Mouse (Mus musculus): ENCODE results near the gene Gimap4.

GRCm38 (mm10) chr6:48677492-48678345 lies 6.6 kb upstream of the Gimap4 start:
- TF ChIP-seq CTCF (conservative IDR thresholded peaks at IDR 0.05; ENCODE audit: low read length) (no peak), POU5F1 (IDR thresholded peaks at IDR 0.05; ENCODE audit: borderline replicate concordance, low read length) (no peak)

Data from E14TG2a.4 (cell line).